19 mouse cellular contexts compared by ENCODE assay signal in the genomic region with DNA sequence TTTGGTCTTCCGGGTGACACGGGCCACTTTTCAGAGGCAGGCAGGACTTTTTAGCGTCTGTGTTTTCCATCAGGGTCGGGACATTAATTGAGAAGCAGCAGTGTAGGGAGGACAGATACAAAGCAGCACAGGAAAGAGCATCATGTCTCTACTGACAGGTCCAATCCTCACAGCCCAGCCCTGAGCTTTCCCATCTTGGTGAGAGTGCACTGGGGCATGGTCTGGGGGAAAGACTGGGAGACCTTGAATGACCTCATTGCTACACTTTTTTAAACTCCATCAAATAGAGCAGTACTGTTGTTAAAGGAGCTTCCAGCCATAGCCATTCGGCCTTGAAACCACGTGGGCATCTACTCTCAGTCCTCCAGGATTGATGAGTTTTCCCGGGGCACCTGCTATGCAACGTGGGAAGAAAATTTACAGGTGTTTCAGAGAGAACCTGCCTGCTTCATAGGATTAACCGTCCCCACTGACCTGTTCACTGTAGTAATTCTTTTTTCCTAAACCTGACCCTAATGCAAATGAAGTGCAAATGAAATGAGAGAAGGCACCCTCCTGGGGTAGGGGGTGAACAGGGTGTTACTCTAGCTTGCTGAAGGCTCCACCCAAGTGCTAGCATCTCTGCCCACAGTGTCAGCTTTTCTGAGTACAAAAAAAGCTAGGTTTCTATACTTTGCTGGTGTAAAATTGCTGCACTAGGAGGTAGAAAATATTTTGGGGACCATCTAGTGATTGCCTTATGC. TPM values are rescaled to one million over a fixed set of nuclear protein-coding genes. Genes with fewer than 3 reads are reported as not detected.
"Had no signal": no experiment of that assay in that cellular context is flagged by ENCODE, and none has a peak within 500 bp of the region (broad histone marks: within the 10 kb centered on the region; RNA-seq: fewer than 3 reads in every experiment).

No protein-coding gene starts in this region.

- H3K4me1 ChIP-seq: midbrain, embryonic 10.5 days; midbrain, embryonic 12.5 days; neural tube, embryonic 12.5 days; stomach, embryonic 15.5 days had no signal

- H3K9me3 ChIP-seq: midbrain, embryonic 10.5 days; midbrain, embryonic 12.5 days; neural tube, embryonic 12.5 days; stomach, embryonic 15.5 days had no signal

- H3K4me2 ChIP-seq: lung, embryonic 14.5 days; midbrain, embryonic 12.5 days; neural tube, embryonic 12.5 days; stomach, embryonic 15.5 days had no signal

- H3K4me3 ChIP-seq: midbrain, embryonic 10.5 days; midbrain, embryonic 12.5 days; neural tube, embryonic 12.5 days; stomach, embryonic 15.5 days had no signal

- H3K27me3 ChIP-seq: stomach, embryonic 15.5 days had no signal

- H3K9ac ChIP-seq: lung, embryonic 14.5 days; midbrain, embryonic 12.5 days; neural tube, embryonic 12.5 days; stomach, embryonic 15.5 days had no signal

- H3K27ac ChIP-seq: midbrain, embryonic 10.5 days; midbrain, embryonic 12.5 days; neural tube, embryonic 12.5 days; stomach, embryonic 15.5 days; stomach, postnatal 0 days had no signal

- H3K36me3 ChIP-seq: midbrain, embryonic 10.5 days; midbrain, embryonic 12.5 days; neural tube, embryonic 12.5 days; stomach, embryonic 15.5 days had no signal

- DNase-seq: lung, adult 18-20 months; lung, embryonic 14.5 days; lung, postnatal 10 days; lung, postnatal 4 days; midbrain, embryonic 14.5 days; right cerebral cortex, postnatal 14 days; thymus, adult 2 months; thymus, postnatal 25 days; thymus, postnatal 4 days had no signal

RNA-seq across cellular contexts. Expression of a gene that starts 48.4 kb away (rescaled TPM):
- polyA plus RNA-seq: lung, embryonic 14.5 days; lung, embryonic 16.5 days; midbrain, embryonic 10.5 days; midbrain, embryonic 12.5 days; midbrain, embryonic 14.5 days; midbrain, postnatal 0 days; neural tube, embryonic 12.5 days; neural tube, embryonic 14.5 days; spleen, adult 2 months; stomach, embryonic 15.5 days; stomach, postnatal 0 days; thymus, adult 2 months; urinary bladder, adult 2 months had no signal
